In the genomic region with DNA sequence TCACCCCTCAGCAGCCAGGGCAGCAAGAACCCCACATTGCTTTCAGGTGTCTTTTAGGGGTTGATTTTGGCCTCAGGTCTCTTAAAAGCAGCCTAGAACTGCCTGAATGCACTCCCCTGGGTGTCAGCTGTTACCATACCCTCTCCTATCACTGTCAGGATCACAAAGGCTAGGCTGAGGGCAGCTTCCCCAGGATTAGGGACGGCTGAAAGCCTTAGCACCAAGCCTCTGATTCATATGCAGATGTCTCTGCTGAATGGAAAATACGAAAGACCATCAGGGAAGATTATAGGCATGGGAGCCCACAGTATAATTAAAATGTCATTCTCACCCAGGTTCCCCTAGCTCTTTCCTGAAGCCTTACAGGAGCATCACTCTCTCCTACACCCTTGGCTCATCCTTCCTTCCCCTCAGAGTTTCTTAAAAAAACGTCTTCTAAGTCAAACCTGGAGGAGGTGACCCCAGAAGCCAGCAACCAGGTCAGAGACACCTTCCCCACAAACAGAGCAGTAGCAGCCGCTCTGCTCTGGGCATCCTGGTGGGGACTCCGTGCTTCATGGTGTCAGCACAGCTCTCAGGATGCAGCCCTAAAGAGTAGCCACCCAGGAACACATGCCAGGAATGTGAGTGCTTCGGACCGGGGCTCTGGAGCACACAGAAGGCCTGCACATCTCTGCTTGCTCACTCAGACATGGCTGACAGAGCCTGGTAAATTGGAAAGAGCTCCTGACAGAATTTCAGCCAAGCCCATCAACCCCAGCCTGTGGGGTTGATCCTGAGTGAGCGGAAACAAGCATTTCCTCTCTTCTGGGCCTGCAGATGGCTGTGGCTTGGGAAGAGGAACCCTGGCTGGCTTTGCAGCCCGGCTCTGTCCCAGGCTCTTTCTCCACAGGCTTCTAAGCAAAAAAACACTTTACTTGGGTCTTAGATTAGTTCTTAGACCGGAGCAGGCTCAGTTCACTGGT, we compare ENCODE assay signal across 8 mouse cellular contexts.
DNase-seq lines count a peak whose midpoint lies in the region; ATAC-seq and TF ChIP-seq lines count a peak whose summit lies in the region.

No protein-coding gene starts in this region.

- peak; percentile 7 for DNase-seq in 3134 (ENCODE audit: extremely low read depth, insufficient read length, low spot score)
- peak; percentile 87 for DNase-seq in brain, embryonic 14.5 days (ENCODE audit: low read depth)
- DNase-seq in gastrocnemius, postnatal 25 days = peak; percentile 36
- peak; percentile 38 to 60 for DNase-seq in lung, postnatal 4 days
- DNase-seq in right cerebral cortex, postnatal 25 days = no peak
- DNase-seq in urinary bladder, postnatal 10 days (ENCODE audit: low spot score) = no peak
- DNase-seq in layer of hippocampus, adult 9-10 months (ENCODE audit: low spot score) = no peak

- H3K9ac ChIP-seq in intestine, postnatal 0 days (ENCODE audit: low read depth, low read length) = no peak overlapping the region

- no peak overlapping the region for H3K4me2 ChIP-seq in intestine, postnatal 0 days (replicated peaks; ENCODE audit: low read depth)

- H3K27me3 ChIP-seq in intestine, postnatal 0 days (replicated peaks; ENCODE audit: control insufficient read depth, insufficient read depth, low read length) = no peaks in the 10 kb centered on the region

- H3K36me3 ChIP-seq in intestine, postnatal 0 days (ENCODE audit: control insufficient read depth, insufficient read depth) = no peaks in the 10 kb centered on the region

- 0 out of 2 replicates have a peak, but pooled peaks have one; percentile 1 for ATAC-seq in intestine, postnatal 0 days

- peaks cover 16% of the 10 kb centered on the region for H3K4me1 ChIP-seq in intestine, postnatal 0 days (replicated peaks; ENCODE audit: control insufficient read depth, insufficient read depth, low read length)

- TF ChIP-seq CTCF in brain, embryonic 14.5 days (IDR thresholded peaks at IDR 0.05; ENCODE audit: borderline replicate concordance, extremely low read depth, insufficient read depth, insufficient read length) = no peak
- TF ChIP-seq CTCF in intestine, postnatal 0 days (IDR thresholded peaks at IDR 0.05; ENCODE audit: low read depth) = no peak

- H3K9me3 ChIP-seq in intestine, postnatal 0 days (ENCODE audit: control insufficient read depth) = no peaks in the 10 kb centered on the region

- no peak overlapping the region for H3K4me3 ChIP-seq in intestine, postnatal 0 days (ENCODE audit: low read depth, low read length)

- 48% methylated on average over 10 of the region's 10 CpGs for WGBS in intestine, postnatal 0 days

- TF ChIP-seq POLR2A in brain, embryonic 14.5 days (IDR thresholded peaks at IDR 0.05; ENCODE audit: borderline replicate concordance, extremely low read depth, insufficient read depth, insufficient read length, poor library complexity, severe bottlenecking) = no peak

- H3K27ac ChIP-seq in intestine, postnatal 0 days (ENCODE audit: low read depth, low read length) = peak overlapping the region; percentile 6

Comparison
In these comparisons a context has a peak if more than half of its experiments do, and no peak if none do; other contexts are left out.
1. DNase-seq: peak in 3134 (single experiment), brain, embryonic 14.5 days (single experiment), gastrocnemius, postnatal 25 days (single experiment) and lung, postnatal 4 days (2 of 2); none in right cerebral cortex, postnatal 25 days (single experiment), urinary bladder, postnatal 10 days (single experiment) and layer of hippocampus, adult 9-10 months (single experiment).